Mouse (Mus musculus) forebrain, embryonic 12.5 days (tissue): ENCODE data around the gene Tut7. TPM values are rescaled to one million over a fixed set of nuclear protein-coding genes. Genes with fewer than 3 reads are reported as not detected.

Experiments used
- ATAC-seq: fragments of 200-750 bp; cut with Nextera tagmentation; 2 replicates; pipeline ENCODE4 v1.8.0; 2017; ENCODE audit warnings: moderate TSS enrichment; ENCODE audit not compliant: low FRiP score
- H3K27ac ChIP-seq: fragments of 300-500 bp; sonication (generic); 2 replicates; pipeline ENCODE4 v1.5.1; 2016; ENCODE audit warnings: mild to moderate bottlenecking
- H3K27me3 ChIP-seq: fragments of 300-500 bp; sonication (generic); 2 replicates; pipeline ENCODE4 v1.6.1; 2016; ENCODE audit warnings: mild to moderate bottlenecking
- H3K36me3 ChIP-seq: fragments of 300-500 bp; sonication (generic); replicated peaks from 2 replicates; pipeline ENCODE4 v1.6.1; 2016; ENCODE audit warnings: mild to moderate bottlenecking
- H3K4me1 ChIP-seq: fragments of 300-500 bp; sonication (generic); 2 replicates; pipeline ENCODE4 v1.6.1; 2016
- H3K4me2 ChIP-seq: fragments of 300-500 bp; sonication (generic); 2 replicates; pipeline ENCODE4 v1.6.1; 2016; ENCODE audit warnings: mild to moderate bottlenecking, moderate library complexity
- H3K4me3 ChIP-seq: fragments of 300-500 bp; sonication (generic); replicated peaks from 2 replicates; pipeline ENCODE4 v1.5.1; 2016; ENCODE audit warnings: mild to moderate bottlenecking
- H3K9ac ChIP-seq: fragments of 300-500 bp; sonication (generic); 2 replicates; pipeline ENCODE4 v1.6.1; 2016; ENCODE audit warnings: mild to moderate bottlenecking
- H3K9me3 ChIP-seq: fragments of 300-500 bp; sonication (generic); 2 replicates; pipeline ENCODE4 v1.6.1; 2016
- WGBS: fragments of 180-500 bp; shearing (Covaris S2); methylation state at CpG from one replicate; pipeline ENCODE4 v1.1.7; 2016; 5-methylcytosine and 5-hydroxymethylcytosine counted together
- polyA plus RNA-seq: library from polyadenylated mRNA; unstranded; fragments of >200 nt; fragmentation: Nextera tagmentation; extraction: Ambion mirVana; gene quantifications from 2 replicates; pipeline ENCODE4 v1.2.1, GENCODE M21; 2016

Gene Tut7
- polyA plus RNA-seq, 1 experiment from 2014 or later, result 63.8 TPM

DNA sequence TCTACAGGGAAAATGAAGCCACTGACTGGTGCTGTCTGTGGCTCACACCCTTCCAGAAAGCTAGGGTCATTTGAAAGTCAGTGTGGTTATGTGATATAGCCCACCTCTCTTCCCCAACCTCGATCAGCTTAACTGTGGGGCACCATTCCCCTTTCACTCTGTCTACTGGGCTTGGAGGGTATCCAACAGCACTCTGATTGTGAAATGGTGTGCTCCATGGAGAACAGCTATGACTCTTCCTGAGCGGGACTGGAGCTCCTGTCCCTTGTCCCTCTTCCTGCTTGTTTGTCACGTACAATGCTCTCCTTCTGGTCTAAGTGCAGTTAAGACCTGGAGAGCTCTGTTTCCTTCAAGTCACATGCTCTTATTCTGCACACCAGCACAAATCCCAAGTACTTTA lies 47.8 kb downstream of the Tut7 start:
- peaks cover 12% of the 10 kb centered on the region for H3K4me1 ChIP-seq
- H3K27me3 ChIP-seq, result no peaks in the 10 kb centered on the region
- no peaks in the 10 kb centered on the region for H3K9me3 ChIP-seq
- H3K9ac ChIP-seq, result no peak overlapping the region
- no peak overlapping the region for H3K27ac ChIP-seq
- no peak overlapping the region for H3K4me3 ChIP-seq
- H3K4me2 ChIP-seq, result no peak overlapping the region
- 88% methylated on average over 3 of the region's 3 CpGs for WGBS
- ATAC-seq, result no peak
- H3K36me3 ChIP-seq, result peaks cover 72% of the 10 kb centered on the region

DNA sequence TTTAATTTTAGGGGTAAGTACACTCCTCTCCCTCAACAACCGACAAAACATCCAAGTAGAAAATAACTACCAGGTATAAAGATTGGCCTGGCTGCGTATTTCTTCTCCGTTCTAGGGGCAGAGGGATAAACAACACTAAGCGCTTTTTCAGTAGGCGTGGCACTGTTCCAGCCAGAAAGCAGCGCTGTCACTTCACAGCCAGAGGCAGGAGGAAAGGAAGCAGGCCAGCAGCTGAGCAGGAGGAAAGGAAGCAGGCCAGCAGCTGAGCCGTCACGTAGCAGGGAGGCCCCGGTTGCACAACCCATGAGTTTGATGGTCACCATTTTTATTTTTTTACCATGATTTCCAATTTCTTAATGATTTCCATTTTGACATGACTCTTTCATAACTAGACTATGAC lies 51.7 kb downstream of the Tut7 start:
- Histone ChIP-seq H3K4me2 (no peak overlapping the region), H3K4me1 (peaks cover 40% of the 10 kb centered on the region), H3K36me3 (peaks cover 36% of the 10 kb centered on the region), H3K4me3 (no peak overlapping the region), H3K9me3 (no peaks in the 10 kb centered on the region), H3K27ac (peak overlapping the region; percentile 97; the same call in 1 of the 2 replicates), H3K9ac (no peak overlapping the region), H3K27me3 (no peaks in the 10 kb centered on the region)
- WGBS, result 83% methylated on average over 9 of the region's 9 CpGs
- ATAC-seq, result no peak

DNA sequence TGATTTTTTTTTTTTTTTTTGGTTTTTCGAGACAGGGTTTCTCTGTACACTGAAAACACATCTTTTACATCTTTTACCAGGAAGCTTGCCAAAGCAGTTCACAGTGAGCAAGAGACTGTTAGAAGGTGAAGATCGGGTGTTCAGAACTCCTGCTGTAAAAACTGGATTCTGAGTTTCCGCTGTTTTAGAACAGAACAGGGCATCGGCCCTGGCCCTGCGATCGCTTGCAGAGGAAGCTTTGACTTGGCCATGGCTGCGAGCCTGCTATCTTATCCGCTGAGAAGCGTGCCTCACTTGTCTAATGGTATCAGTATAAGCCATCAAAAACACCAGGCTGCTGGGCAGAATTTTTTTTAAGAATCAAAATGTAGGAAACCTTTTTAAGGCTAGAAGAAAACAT lies 52.1 kb downstream of the Tut7 start:
- no peaks in the 10 kb centered on the region for H3K27me3 ChIP-seq
- peak overlapping the region; percentile 71; the same call in 1 of the 2 replicates for H3K9ac ChIP-seq
- peak overlapping the region; percentile 93; the same call in 1 of the 2 replicates for H3K4me3 ChIP-seq
- H3K4me2 ChIP-seq, result peak overlapping the region; percentile 62
- peaks cover 33% of the 10 kb centered on the region for H3K36me3 ChIP-seq
- H3K9me3 ChIP-seq, result no peaks in the 10 kb centered on the region
- H3K4me1 ChIP-seq, result peaks cover 44% of the 10 kb centered on the region
- WGBS, result 78% methylated on average over 9 of the region's 9 CpGs
- no peak for ATAC-seq
- H3K27ac ChIP-seq, result peak overlapping the region; percentile 97

DNA sequence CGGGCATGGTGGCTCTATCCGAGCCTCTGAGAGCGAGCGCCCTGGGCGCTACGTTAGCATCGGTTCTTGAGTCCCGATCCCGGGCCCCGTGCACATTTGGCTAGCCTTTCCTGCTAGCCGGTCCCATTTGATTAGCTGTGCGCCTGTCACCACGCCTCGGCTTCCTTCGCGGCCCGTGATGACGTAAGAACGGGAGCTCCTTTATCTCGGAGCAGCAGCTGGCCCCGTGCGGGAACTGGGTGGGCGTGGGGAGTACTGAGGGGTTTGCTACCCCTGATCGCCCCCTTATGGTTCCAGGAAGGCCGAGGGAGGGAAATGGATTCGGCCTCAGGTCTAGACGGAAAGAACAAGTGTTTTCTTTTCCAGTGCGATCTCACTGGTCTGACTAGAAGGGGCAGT lies 52.8 kb downstream of the Tut7 start:
- ATAC-seq, result peak; percentile 87
- H3K9me3 ChIP-seq, result no peaks in the 10 kb centered on the region
- no peaks in the 10 kb centered on the region for H3K27me3 ChIP-seq
- H3K9ac ChIP-seq, result peak overlapping the region; percentile 71
- peaks cover 48% of the 10 kb centered on the region for H3K4me1 ChIP-seq
- H3K4me3 ChIP-seq, result peak overlapping the region; percentile 93
- under 1% methylated on average over 28 of the region's 28 CpGs for WGBS
- H3K4me2 ChIP-seq, result peak overlapping the region; percentile 62
- H3K36me3 ChIP-seq, result peaks cover 27% of the 10 kb centered on the region
- H3K27ac ChIP-seq, result peak overlapping the region; percentile 97

DNA sequence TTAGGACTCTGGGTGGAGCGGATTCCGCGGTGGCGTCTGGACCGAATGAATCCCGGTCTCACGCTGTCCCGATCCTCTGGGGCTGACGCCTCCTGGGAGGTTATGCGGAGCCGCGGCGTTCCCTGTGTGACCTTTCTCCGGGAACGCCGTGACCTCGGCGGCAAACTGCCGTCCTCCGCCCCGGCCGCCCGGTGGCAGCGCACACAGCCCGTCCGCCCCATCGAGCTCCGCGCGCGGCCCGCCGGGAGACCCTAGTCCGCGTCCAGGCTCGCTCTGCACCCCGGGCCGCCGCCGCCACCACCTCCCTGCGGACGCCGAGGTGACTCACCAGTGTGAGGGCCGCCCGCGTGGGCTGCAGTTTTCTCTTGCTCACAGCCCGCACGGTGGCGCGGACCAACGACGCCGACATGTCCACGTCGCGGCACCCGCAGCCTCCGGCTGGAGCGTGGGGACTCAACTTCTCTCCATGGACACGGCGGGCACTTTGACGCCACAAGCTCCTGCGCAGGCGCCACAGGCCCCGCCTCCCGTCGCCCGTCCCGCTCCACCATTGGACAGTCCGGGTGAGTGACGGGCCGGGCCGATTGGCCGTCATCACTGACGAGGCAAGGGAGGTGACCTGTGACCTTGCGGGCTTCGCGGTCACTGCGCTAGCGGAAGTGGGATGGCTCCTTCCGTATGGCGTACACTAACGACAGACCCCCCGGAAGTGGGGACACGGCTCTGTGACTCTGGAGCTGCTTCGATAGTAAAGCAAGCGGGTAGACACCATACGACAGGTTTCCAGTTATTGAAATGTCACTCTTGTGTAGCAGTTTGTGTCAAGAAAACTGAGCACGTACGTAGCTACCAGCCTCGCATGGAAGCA lies 53.4 kb downstream of the Tut7 start, which contains the start of gene Isca1:
Gene Isca1 (minus strand): TSS at position 515 of the 868 bp plus-strand sequence.
- Histone ChIP-seq H3K27ac (peak within 1 kb of the TSS; percentile 97), H3K36me3 (peaks cover 22% of the 10 kb centered on the region), H3K27me3 (no peaks in the 10 kb centered on the region), H3K4me2 (peak within 1 kb of the TSS; percentile 62), H3K9ac (peak within 1 kb of the TSS; percentile 82), H3K4me1 (peaks cover 48% of the 10 kb centered on the region), H3K4me3 (peak within 1 kb of the TSS; percentile 93), H3K9me3 (no peaks in the 10 kb centered on the region)
- peak; percentile 98 for ATAC-seq
- WGBS, result under 1% methylated on average over 91 of the region's 91 CpGs

DNA sequence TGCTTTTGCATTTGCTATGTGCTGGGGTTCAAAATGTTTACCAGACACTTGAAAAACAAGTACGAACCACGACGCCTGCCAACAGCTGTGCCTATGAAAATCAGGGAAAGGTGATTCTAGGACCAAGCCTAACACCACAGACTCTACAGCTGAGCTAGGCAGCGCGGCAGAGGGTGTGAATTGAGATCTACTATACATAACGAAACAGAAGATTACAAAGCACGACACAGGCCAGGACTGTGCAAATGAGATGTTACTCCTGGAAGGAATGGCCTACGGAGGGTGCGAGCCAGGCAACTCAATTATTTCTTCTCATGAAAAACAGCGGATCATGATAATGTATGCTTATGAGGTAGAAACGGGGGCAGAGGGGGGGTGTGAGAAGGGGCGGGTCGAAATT lies 54.4 kb downstream of the Tut7 start:
- Histone ChIP-seq H3K4me1 (peaks cover 48% of the 10 kb centered on the region), H3K9ac (peak overlapping the region; percentile 82), H3K27ac (no peak overlapping the region), H3K36me3 (peaks cover 15% of the 10 kb centered on the region), H3K27me3 (no peaks in the 10 kb centered on the region), H3K9me3 (no peaks in the 10 kb centered on the region), H3K4me3 (peak overlapping the region; percentile 93), H3K4me2 (peak overlapping the region; percentile 62)
- no peak for ATAC-seq
- 40% methylated on average over 13 of the region's 13 CpGs for WGBS

DNA sequence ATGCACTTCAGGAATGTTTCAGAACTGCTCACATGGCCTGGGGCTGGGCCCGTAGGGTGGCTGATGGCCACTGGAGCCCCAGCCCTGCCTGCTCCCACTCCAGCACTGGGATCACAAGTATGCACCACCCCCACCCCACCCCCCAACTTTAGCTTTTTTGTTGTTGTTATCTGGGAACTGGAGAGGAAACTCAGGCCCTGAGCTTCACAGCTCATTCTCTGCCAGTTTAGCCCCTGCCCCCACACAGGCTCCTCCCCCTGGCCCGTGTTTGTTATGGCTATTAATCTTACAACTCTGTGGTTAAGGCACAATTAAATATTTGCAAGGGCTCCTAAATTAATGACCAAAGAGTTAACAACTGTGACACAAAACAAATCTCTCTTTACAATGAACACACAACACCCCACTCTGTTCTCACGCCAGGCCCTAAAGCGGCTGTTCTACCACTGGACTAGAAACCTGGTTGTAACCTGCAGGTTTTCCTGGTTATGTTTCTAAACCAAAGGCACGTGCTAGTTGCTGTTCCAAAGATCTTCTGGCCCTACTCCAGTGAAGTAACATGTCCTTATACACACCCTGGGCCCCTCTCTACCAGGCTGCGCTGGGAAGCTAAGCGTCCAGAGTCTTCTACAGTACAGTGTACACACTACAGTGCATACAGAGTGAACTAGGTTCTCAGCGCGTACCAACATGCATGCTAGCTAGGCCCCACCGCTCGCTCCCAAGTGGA lies 56.0 kb downstream of the Tut7 start:
- H3K27me3 ChIP-seq, result no peaks in the 10 kb centered on the region
- H3K4me2 ChIP-seq, result peak overlapping the region; percentile 8; the same call in 1 of the 2 replicates
- peaks cover 48% of the 10 kb centered on the region for H3K4me1 ChIP-seq
- H3K27ac ChIP-seq, result no peak overlapping the region
- peaks cover 10% of the 10 kb centered on the region for H3K36me3 ChIP-seq
- WGBS, result 85% methylated on average over 11 of the region's 11 CpGs
- no peak for ATAC-seq
- H3K9me3 ChIP-seq, result no peaks in the 10 kb centered on the region
- no peak overlapping the region for H3K4me3 ChIP-seq
- no peak overlapping the region for H3K9ac ChIP-seq

DNA sequence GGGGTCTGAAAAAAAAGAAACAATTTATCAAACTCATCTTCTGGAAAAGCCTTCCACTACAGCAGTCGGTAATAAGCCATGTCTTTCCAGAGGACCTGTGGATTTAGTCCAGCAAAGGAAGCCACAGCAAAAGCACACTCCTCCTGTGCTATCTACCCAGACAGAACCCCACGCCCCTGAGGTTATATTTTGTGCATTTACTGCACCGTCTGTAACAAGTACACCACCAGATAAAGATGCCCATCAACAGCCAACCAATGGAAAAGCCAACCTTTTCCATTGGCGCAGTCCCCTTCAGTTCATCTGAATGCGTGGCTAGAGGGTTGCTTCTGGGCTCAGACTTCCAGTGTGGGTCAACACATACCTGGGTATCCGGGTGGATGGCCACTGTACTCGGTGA lies 60.2 kb downstream of the Tut7 start:
- Histone ChIP-seq H3K4me1 (peaks cover 24% of the 10 kb centered on the region), H3K4me2 (no peak overlapping the region), H3K27ac (no peak overlapping the region), H3K9me3 (no peaks in the 10 kb centered on the region), H3K9ac (no peak overlapping the region), H3K4me3 (no peak overlapping the region), H3K36me3 (peaks cover 47% of the 10 kb centered on the region), H3K27me3 (no peaks in the 10 kb centered on the region)
- WGBS, result 91% methylated on average over 7 of the region's 7 CpGs
- no peak for ATAC-seq

DNA sequence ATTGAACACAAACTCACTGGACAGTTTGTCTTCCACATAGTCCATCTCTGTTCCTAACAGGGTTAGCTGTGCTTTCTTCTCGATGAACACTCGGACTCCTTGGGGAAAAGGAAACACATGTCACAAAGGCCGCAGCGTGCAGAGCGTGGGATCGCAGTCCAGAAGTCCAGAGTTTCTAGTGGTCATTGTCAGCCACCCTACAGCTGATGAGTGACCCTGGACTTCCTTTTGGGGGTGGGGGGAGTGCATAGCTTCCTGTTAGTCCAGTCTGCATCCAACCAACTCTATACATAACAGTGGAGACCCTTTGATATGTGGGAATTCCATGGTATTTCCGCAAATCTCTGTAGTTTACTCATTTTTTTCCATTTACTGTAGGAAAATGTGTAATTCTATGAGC lies 66.0 kb downstream of the Tut7 start:
- H3K4me1 ChIP-seq, result no peaks in the 10 kb centered on the region
- H3K4me3 ChIP-seq, result no peak overlapping the region
- 93% methylated on average over 7 of the region's 7 CpGs for WGBS
- no peaks in the 10 kb centered on the region for H3K9me3 ChIP-seq
- H3K27me3 ChIP-seq, result no peaks in the 10 kb centered on the region
- H3K4me2 ChIP-seq, result no peak overlapping the region
- no peak for ATAC-seq
- no peak overlapping the region for H3K27ac ChIP-seq
- H3K9ac ChIP-seq, result no peak overlapping the region
- peaks cover 68% of the 10 kb centered on the region for H3K36me3 ChIP-seq

DNA sequence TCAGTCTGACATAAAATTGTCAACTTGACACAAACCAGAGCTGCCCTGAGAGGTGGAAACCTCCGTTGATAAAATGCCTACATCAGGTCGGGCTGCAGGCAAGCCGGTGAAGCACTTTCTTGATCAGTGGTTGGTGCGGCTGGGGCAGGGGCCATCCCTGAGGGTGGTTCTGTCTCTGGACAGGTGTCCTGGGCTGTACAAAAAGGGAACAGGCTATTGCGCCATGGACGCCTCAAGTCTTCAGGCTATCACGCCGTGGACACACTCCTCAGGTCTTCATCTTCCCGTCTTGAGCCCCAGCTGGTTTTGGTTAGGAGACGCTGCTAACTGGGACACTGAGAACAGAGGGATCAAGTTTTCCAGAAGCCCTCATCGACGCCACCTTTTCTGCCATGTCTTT lies 72.6 kb downstream of the Tut7 start:
- H3K4me1 ChIP-seq, result no peaks in the 10 kb centered on the region
- WGBS, result 75% methylated on average over 12 of the region's 12 CpGs
- ATAC-seq, result no peak
- no peaks in the 10 kb centered on the region for H3K27me3 ChIP-seq
- H3K4me3 ChIP-seq, result no peak overlapping the region
- no peak overlapping the region for H3K9ac ChIP-seq
- H3K27ac ChIP-seq, result no peak overlapping the region
- H3K9me3 ChIP-seq, result no peaks in the 10 kb centered on the region
- peaks cover 14% of the 10 kb centered on the region for H3K36me3 ChIP-seq
- no peak overlapping the region for H3K4me2 ChIP-seq

DNA sequence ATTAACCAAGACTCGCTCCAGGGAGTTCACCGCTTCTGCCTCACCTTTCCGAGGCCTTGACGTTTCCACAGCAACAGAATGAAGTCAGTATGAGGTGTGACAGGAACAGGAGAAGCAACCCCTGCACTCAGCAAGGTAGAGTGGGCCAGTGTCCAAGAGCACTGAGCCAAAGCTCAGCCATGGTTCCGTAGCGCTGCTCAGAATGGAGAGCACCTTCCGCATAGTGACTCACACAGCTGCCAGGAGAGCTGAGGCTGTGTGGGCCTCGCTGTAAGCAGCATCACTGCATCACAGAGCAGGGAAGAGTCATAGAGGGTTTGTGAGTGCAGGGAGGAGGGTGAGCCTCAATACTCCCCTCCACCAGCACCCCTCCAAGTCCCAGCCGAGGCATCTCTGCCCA lies 76.2 kb downstream of the Tut7 start, which contains the start of gene 1700014D04Rik:
Gene 1700014D04Rik (minus strand): TSS at position 42 of the 400 bp plus-strand sequence.
- Histone ChIP-seq H3K4me1 (no peaks in the 10 kb centered on the region), H3K4me3 (no peak within 1 kb of the TSS), H3K27ac (no peak within 1 kb of the TSS), H3K27me3 (no peaks in the 10 kb centered on the region), H3K4me2 (no peak within 1 kb of the TSS), H3K36me3 (no peaks in the 10 kb centered on the region), H3K9ac (no peak within 1 kb of the TSS), H3K9me3 (no peaks in the 10 kb centered on the region)
- ATAC-seq, result no peak
- 82% methylated on average over 9 of the region's 9 CpGs for WGBS

DNA sequence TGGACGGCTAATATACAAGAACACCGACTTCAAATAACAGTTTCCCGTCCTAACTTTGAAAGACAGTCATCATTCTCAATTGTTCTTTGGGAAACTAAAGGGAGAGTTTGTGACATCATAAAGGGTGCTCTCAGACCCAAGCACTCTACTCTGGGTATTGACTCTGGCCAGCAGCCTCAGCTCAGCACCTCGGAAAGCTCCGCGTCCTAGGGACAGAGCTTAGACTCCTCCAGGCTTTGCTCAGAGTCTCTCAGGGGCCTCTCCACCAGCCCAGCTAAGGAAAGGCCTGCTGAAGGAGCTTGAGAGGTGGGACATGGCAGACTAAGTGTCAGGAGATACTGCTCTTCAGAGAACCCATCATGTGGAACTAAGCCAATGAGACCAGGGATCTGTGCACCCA lies 76.8 kb downstream of the Tut7 start:
- ATAC-seq, result no peak
- H3K9me3 ChIP-seq, result no peaks in the 10 kb centered on the region
- no peak overlapping the region for H3K9ac ChIP-seq
- no peak overlapping the region for H3K27ac ChIP-seq
- no peaks in the 10 kb centered on the region for H3K27me3 ChIP-seq
- 70% methylated on average over 6 of the region's 6 CpGs for whole genome bisulfite sequencing
- no peak overlapping the region for H3K4me3 ChIP-seq
- H3K4me2 ChIP-seq, result no peak overlapping the region
- no peaks in the 10 kb centered on the region for H3K36me3 ChIP-seq
- H3K4me1 ChIP-seq, result no peaks in the 10 kb centered on the region
